ENCODE assay signal across 19 mouse cellular contexts in the genomic region with DNA sequence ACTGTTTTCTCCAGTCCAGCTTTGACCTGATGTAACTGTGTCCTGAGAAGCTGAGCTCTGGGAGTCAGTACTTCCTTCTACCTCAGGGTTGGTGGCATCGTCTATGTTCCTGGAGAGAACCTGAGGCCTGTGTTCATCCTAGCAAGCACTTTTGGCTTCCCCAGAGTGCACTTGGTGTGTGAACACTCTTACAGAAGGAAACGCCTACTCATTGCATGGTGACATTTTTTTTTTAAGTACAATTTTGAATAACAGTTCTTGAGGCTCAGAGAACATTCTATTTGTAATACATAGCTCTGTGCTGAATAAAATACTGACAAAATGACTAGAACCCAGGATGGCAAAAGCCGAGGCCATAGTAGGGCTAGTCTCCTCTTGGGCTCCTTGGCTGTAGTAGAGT. TPM values are rescaled to one million over a fixed set of nuclear protein-coding genes. Genes with fewer than 3 reads are reported as not detected.
DNase-seq lines count a peak whose midpoint lies in the region; ATAC-seq lines count a peak whose summit lies in the region.
"Had no signal": no experiment of that assay in that cellular context is flagged by ENCODE, and none has a peak within 500 bp of the region (broad histone marks: within the 10 kb centered on the region; RNA-seq: fewer than 3 reads in every experiment).

No protein-coding gene starts in this region.

- DNase-seq in frontal cortex, postnatal 25 days (ENCODE audit: low spot score in 2 of 2) = no peak
- peak; percentile 37 for DNase-seq in left cerebral cortex, adult 11 months (ENCODE audit: low spot score)
- no peak for DNase-seq in left cerebral cortex, postnatal 10 days (ENCODE audit: extremely low spot score in 1 of 2, low spot score in 2 of 2)
- peak; percentile 43 to 49 for DNase-seq in right cerebral cortex, postnatal 10 days (ENCODE audit: low spot score in 2 of 2)
- DNase-seq in right cerebral cortex, postnatal 4 days = no peak
- DNase-seq: adrenal gland, adult 8-10 months; adrenal gland, postnatal 25 days; cerebellum, adult 18-20 months; cerebellum, adult 9-10 months; cerebellum, postnatal 14 days; gastrocnemius, postnatal 25 days; heart, adult 2 months; heart, postnatal 14 days; heart, postnatal 4 days had no signal

- ATAC-seq in frontal cortex, adult (ENCODE audit: low TSS enrichment) = peak; percentile 97
- ATAC-seq: activated CD4-positive, CD25-positive, alpha-beta regulatory T cell, adult 4 months; forebrain, embryonic 13.5 days; forebrain, embryonic 16.5 days; hindbrain, postnatal 0 days had no signal

- intact Hi-C loops in left cerebral cortex, postnatal 10 days (cut with DNase I) = no loop called here

RNA-seq across cellular contexts. Expression of a gene that starts 36.2 kb away (rescaled TPM):
- 10 to 100 TPM; 79.7 to 80.9 TPM for total RNA-seq in left cerebral cortex, postnatal 10 days (2021)

RNA-seq across cellular contexts. Expression of a gene that starts 42.5 kb away (rescaled TPM):
- total RNA-seq in left cerebral cortex, postnatal 10 days (2021) = under 1 TPM; 0.54 to 0.65 TPM
- total RNA-seq: gastrocnemius, postnatal 25 days; heart, postnatal 4 days had no signal

RNA-seq across cellular contexts. Expression of a gene that starts 48.4 kb away (rescaled TPM):
- 10 to 100 TPM; 16.4 to 19.8 TPM for total RNA-seq in left cerebral cortex, postnatal 10 days (2021)

RNA-seq across cellular contexts. Expression of a gene that starts 48.5 kb away (rescaled TPM):
- total RNA-seq in left cerebral cortex, postnatal 10 days (2021) = 10 to 100 TPM; 64.8 to 69.0 TPM

Comparison
In these comparisons a context has a peak if more than half of its experiments do, and no peak if none do; other contexts are left out.
1. DNase-seq: peak in left cerebral cortex, adult 11 months (single experiment) and right cerebral cortex, postnatal 10 days (2 of 2); none in frontal cortex, postnatal 25 days (0 of 2), left cerebral cortex, postnatal 10 days (0 of 2) and right cerebral cortex, postnatal 4 days (single experiment).